Mouse (Mus musculus) adrenal gland, adult 2 months (tissue): ENCODE results near the gene Tcta. TPM values are rescaled to one million over a fixed set of nuclear protein-coding genes. Genes with fewer than 3 reads are reported as not detected.
"Not testable (repeated sequence)": the region's sequence is repeated elsewhere in the genome, so short reads cannot be mapped to it uniquely, and the experiment has no call there.

Source experiments
- DNase-seq: peaks from one replicate; pipeline ENCODE4 v3.0.0; 2021
- long read RNA-seq: library from polyadenylated mRNA; stranded (forward); transcript quantifications from one replicate; pipeline ENCODE4 v2.0.0, GENCODE M21; 2021
- polyA plus RNA-seq: library from polyadenylated mRNA; depleted of rRNA; stranded (reverse); fragments of >200 nt; gene quantifications from 2 replicates; pipeline ENCODE4 v1.2.3, GENCODE M21; 2012; rRNA removed
- total RNA-seq, 2 experiments: library from RNA; stranded (reverse); gene quantifications; 2 replicates each; pipeline ENCODE4 v1.2.3; 2021

The Tcta gene
- total RNA-seq (10 to 100 TPM; 31.3 to 56.7 TPM), polyA plus RNA-seq (42.8 and 46.3 TPM in 2 replicates)
- long read RNA-seq, transcript Tcta-201 (3 exons, 1,668 nt) = minor isoform, 6 of 59 reads
- long read RNA-seq, transcript Tcta-202 (3 exons, 1,094 nt) = major isoform, 52 of 59 reads
- long read RNA-seq, partial matches to known transcripts = 1 of 59 reads
- long read RNA-seq, other reads (novel, unspliced or antisense) = 0 of 59 reads

GRCm38 (mm10) chr9:108305629-108306520 lies at the start of gene Tcta, which contains the start of gene Rhoa:
Tcta (minus strand) TSS chr9:108306160.
Rhoa (plus strand) TSS chr9:108306129.
- DNase-seq = peak; percentile 99

GRCm38 (mm10) chr9:108349727-108350126 lies 43.8 kb upstream of the Tcta start:
- no peak for DNase-seq

- DNase-seq = no peak
Observed at GRCm38 (mm10) chr9:108348290-108348680, 42.3 kb upstream of the Tcta start.

- peak; percentile 94 for DNase-seq
Observed at GRCm38 (mm10) chr9:108347540-108348289, 41.8 kb upstream of the Tcta start, which contains the start of gene Usp4. Usp4 (plus strand) TSS chr9:108347853.

GRCm38 (mm10) chr9:108347024-108347423 lies 41.1 kb upstream of the Tcta start:
- peak; percentile 26 for DNase-seq

GRCm38 (mm10) chr9:108344471-108344870 lies 38.5 kb upstream of the Tcta start:
- DNase-seq = no peak

GRCm38 (mm10) chr9:108343835-108344234 lies 37.9 kb upstream of the Tcta start:
- DNase-seq = no peak

GRCm38 (mm10) chr9:108343331-108343730 lies 37.4 kb upstream of the Tcta start:
- DNase-seq = peak; percentile 56

GRCm38 (mm10) chr9:108342301-108342831 lies 36.4 kb upstream of the Tcta start:
- DNase-seq = peak; percentile 45

GRCm38 (mm10) chr9:108341801-108342200 lies 35.8 kb upstream of the Tcta start:
- DNase-seq = peak; percentile 67

- DNase-seq = no peak
Observed at GRCm38 (mm10) chr9:108341139-108341475, 35.1 kb upstream of the Tcta start.

GRCm38 (mm10) chr9:108340258-108341138 lies 34.5 kb upstream of the Tcta start:
- DNase-seq = peak; percentile 73

- peak; percentile 58 for DNase-seq
Observed at GRCm38 (mm10) chr9:108339886-108340257, 33.9 kb upstream of the Tcta start.

- peak; percentile 96 for DNase-seq
Observed at GRCm38 (mm10) chr9:108338886-108339781, 33.2 kb upstream of the Tcta start, which contains the start of gene Gpx1. Gpx1 (plus strand) TSS chr9:108338903.

GRCm38 (mm10) chr9:108338551-108338885 lies 32.6 kb upstream of the Tcta start:
- DNase-seq = no peak

GRCm38 (mm10) chr9:108337848-108338550 lies 32.0 kb upstream of the Tcta start:
- DNase-seq = no peak

- no peak for DNase-seq
Observed at GRCm38 (mm10) chr9:108325811-108326210, 19.9 kb upstream of the Tcta start.

- DNase-seq = no peak
Observed at GRCm38 (mm10) chr9:108324784-108325183, 18.8 kb upstream of the Tcta start.

GRCm38 (mm10) chr9:108322054-108322453 lies 16.1 kb upstream of the Tcta start:
- DNase-seq = not testable (repeated sequence)

GRCm38 (mm10) chr9:108318462-108318861 lies 12.5 kb upstream of the Tcta start:
- DNase-seq = no peak
